Mouse (Mus musculus): ENCODE measurements around the gene Rbpms2. TPM values are rescaled to one million over a fixed set of nuclear protein-coding genes. Genes with fewer than 3 reads are reported as not detected.
"Not testable (repeated sequence)": the region's sequence is repeated elsewhere in the genome, so short reads cannot be mapped to it uniquely, and the experiment has no call there.

The Rbpms2 gene
- polyA plus RNA-seq, 1 experiment, result 10.7 TPM

DNA sequence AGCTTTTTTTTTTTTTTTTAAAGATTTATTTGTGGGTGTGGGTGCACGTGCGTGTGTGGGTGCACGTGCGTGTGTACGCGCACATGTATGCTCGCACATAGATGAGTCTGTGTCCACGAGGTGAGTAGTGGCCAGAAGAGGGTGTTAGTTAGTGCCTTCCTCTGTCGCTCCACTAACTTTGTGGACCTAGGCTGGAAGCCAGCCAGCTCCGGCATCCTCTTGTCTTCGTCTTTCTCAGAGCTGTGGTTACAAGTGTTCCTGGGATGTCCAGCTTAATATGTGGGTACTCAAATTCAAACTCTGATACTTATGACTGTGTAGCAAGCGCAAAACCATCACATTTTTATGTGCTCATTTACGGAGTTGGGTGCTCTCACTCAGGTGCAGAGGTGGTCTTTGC, 19.3 kb downstream of the Rbpms2 start:
- Histone ChIP-seq H3K27me3 (ENCODE audit: control insufficient read depth, insufficient read depth, low read length) (no peaks in the 10 kb centered on the region), H3K4me1 (ENCODE audit: control insufficient read depth, insufficient read depth, low read length) (no peaks in the 10 kb centered on the region), H3K27ac (ENCODE audit: insufficient read depth, low read length) (no peak overlapping the region), H3K4me3 (replicated peaks; ENCODE audit: insufficient read depth, low read depth, low read length) (no peak overlapping the region)
- WGBS, result 83% methylated on average over 13 of the region's 13 CpGs
- DNase-seq, result no peak
- TF ChIP-seq CTCF (IDR thresholded peaks at IDR 0.05; ENCODE audit: borderline replicate concordance, insufficient read depth, low read depth, low read length) (no peak), POLR2A (IDR thresholded peaks at IDR 0.05; ENCODE audit: borderline replicate concordance, insufficient read depth, low read length) (no peak)

DNA sequence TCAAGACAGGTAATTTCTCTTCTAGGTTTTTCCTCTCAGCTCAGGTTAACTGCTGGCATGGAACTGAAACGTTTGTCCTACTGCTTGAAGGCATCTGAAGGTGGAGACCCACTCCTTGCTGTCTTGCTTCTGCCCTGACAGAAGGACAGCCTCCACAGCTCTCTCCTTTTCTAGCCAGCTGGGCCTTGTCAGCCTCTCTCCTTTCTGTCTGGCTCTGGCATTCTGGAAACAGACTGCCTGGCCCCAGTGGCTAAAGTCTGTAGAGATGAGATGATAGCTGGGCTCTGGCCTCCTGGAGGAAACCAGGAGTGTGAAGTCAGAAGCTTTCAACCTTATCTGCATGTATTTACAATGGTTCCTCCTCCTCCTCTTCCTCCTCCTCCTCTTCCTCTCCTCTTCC, 20.5 kb downstream of the Rbpms2 start:
- Histone ChIP-seq H3K4me3 (replicated peaks; ENCODE audit: insufficient read depth, low read depth, low read length) (no peak overlapping the region), H3K4me1 (ENCODE audit: control insufficient read depth, insufficient read depth, low read length) (no peaks in the 10 kb centered on the region), H3K27ac (ENCODE audit: insufficient read depth, low read length) (no peak overlapping the region), H3K27me3 (ENCODE audit: control insufficient read depth, insufficient read depth, low read length) (no peaks in the 10 kb centered on the region)
- DNase-seq, result no peak
- TF ChIP-seq POLR2A (IDR thresholded peaks at IDR 0.05; ENCODE audit: borderline replicate concordance, insufficient read depth, low read length), result no peak
- no peak for TF ChIP-seq CTCF (IDR thresholded peaks at IDR 0.05; ENCODE audit: borderline replicate concordance, insufficient read depth, low read depth, low read length)
- 71% methylated on average over 1 of the region's 1 CpGs for WGBS

DNA sequence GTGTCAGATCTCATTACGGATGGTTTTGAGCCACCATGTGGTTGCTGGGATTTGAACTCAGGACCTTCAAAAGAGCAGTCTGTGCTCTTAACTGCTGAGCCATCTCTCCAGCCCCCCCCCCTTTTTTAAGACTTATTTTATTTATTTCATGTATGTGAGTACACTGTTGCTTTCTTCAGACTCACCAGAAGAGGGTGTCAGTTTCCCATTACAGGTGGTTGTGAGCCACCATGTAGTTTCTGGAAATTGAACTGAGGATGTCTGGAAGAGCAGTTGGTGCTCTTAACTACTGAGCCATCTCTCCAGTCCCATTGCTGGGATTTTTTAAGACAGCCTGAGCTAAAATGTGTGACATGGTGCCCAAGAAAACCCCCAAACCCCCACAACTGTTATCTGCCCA, 22.5 kb downstream of the Rbpms2 start:
- H3K4me1 ChIP-seq (ENCODE audit: control insufficient read depth, insufficient read depth, low read length); H3K27me3 ChIP-seq (ENCODE audit: control insufficient read depth, insufficient read depth, low read length); DNase-seq; H3K4me3 ChIP-seq (replicated peaks; ENCODE audit: insufficient read depth, low read depth, low read length); H3K27ac ChIP-seq (ENCODE audit: insufficient read depth, low read length): not testable (repeated sequence)
- WGBS, result 88% methylated on average over 1 of the region's 1 CpGs

DNA sequence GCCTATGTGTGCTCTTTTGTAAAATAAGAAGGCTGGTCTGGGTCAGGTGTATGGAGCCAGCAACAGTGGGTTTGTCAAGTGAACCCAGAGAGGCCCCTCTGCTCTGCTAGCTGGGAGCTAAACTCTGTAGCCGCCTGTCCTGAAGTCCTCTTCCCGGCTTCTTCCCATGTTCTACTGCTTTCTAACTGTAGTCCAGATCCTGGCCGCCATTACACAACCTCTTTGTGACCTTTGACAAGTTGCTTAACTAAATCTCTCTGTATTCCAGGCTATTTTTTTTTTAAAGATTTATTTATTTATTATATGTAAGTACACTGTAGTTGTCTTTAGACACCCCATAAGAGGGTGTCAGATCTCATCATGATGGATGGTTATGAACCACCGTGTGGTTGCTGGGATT, 24.3 kb downstream of the Rbpms2 start:
- TF ChIP-seq POLR2A (IDR thresholded peaks at IDR 0.05; ENCODE audit: borderline replicate concordance, insufficient read depth, low read length), result no peak
- no peak for TF ChIP-seq CTCF (IDR thresholded peaks at IDR 0.05; ENCODE audit: borderline replicate concordance, insufficient read depth, low read depth, low read length)
- Histone ChIP-seq H3K4me1 (ENCODE audit: control insufficient read depth, insufficient read depth, low read length) (no peaks in the 10 kb centered on the region), H3K27me3 (ENCODE audit: control insufficient read depth, insufficient read depth, low read length) (no peaks in the 10 kb centered on the region), H3K4me3 (replicated peaks; ENCODE audit: insufficient read depth, low read depth, low read length) (no peak overlapping the region), H3K27ac (ENCODE audit: insufficient read depth, low read length) (no peak overlapping the region)
- DNase-seq, result no peak
- WGBS, result 98% methylated on average over 4 of the region's 4 CpGs

DNA sequence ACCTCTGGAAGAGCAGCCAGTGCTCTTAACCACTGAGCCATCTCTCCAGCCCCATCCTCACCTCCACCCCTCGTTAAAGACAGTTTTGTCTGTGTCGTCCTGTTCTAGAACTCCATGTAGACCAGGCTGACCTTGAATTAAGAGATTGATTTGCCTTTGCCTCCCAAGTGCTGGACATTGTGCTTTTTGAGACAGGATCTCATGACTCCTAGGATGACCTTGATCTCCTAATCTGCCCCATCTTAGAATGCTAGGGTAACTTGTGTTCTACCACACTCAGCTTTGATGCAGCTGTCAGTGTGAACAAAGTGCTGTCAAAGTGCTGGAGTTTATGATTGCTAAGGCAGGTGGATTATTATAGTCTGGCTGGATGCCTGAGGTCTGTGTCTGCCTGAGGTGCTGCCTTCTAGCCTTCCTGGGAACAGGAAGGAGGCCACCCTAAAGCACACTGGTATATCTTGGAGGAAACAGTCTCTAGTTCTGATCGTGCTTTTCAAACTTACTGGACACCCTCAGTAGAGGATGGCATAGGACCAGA, 25.3 kb downstream of the Rbpms2 start:
- no peak overlapping the region for H3K27ac ChIP-seq (ENCODE audit: insufficient read depth, low read length)
- TF ChIP-seq POLR2A (IDR thresholded peaks at IDR 0.05; ENCODE audit: borderline replicate concordance, insufficient read depth, low read length), result no peak
- TF ChIP-seq CTCF (IDR thresholded peaks at IDR 0.05; ENCODE audit: borderline replicate concordance, insufficient read depth, low read depth, low read length), result no peak
- no peaks in the 10 kb centered on the region for H3K4me1 ChIP-seq (ENCODE audit: control insufficient read depth, insufficient read depth, low read length)
- H3K27me3 ChIP-seq (ENCODE audit: control insufficient read depth, insufficient read depth, low read length), result no peaks in the 10 kb centered on the region
- WGBS, result 91% methylated on average over 3 of the region's 3 CpGs
- no peak overlapping the region for H3K4me3 ChIP-seq (replicated peaks; ENCODE audit: insufficient read depth, low read depth, low read length)
- DNase-seq, result no peak

DNA sequence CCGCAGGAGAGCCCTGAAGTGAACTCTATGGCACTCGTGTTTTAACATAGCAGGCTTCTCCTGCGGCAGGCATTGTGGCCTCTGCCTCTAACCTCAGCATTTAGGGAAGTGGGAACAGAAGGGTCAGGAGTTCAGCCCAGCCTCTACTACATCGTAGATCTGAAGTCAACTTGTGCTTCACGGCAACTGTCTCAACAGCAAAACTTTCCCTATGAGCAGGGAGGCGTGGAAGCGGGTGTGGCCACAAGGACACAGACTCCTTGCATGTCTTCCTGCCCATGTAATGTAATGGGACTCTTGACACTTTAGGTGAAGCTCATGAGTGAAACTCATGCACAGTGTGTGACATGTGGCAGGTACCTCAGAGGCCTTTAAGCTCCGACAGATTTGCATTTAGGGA, 26.1 kb downstream of the Rbpms2 start:
- Histone ChIP-seq H3K4me1 (ENCODE audit: control insufficient read depth, insufficient read depth, low read length) (no peaks in the 10 kb centered on the region), H3K4me3 (replicated peaks; ENCODE audit: insufficient read depth, low read depth, low read length) (no peak overlapping the region), H3K27ac (ENCODE audit: insufficient read depth, low read length) (no peak overlapping the region), H3K27me3 (ENCODE audit: control insufficient read depth, insufficient read depth, low read length) (no peaks in the 10 kb centered on the region)
- 86% methylated on average over 8 of the region's 8 CpGs for WGBS
- TF ChIP-seq POLR2A (IDR thresholded peaks at IDR 0.05; ENCODE audit: borderline replicate concordance, insufficient read depth, low read length) (no peak), CTCF (IDR thresholded peaks at IDR 0.05; ENCODE audit: borderline replicate concordance, insufficient read depth, low read depth, low read length) (no peak)
- no peak for DNase-seq

DNA sequence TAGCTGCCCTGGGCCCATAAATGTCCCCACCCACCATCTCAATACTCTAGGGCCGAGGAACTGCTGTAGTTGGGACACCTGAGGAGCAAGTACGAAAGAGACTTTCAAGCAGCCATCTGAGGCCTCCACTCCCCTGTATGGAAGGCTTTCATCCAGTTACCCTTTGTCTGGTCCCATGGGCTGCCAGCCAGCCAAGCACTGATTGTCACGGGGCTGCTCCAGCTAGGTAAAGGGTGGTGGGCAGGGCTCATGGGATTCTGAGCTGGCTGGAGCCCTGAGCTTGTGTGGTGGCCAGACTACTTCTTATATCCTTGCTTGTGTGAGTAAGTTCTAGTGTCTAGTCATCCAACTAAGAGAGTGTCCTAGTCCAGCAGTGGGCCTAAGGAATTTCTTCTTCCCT, 27.8 kb downstream of the Rbpms2 start:
- no peak for TF ChIP-seq CTCF (IDR thresholded peaks at IDR 0.05; ENCODE audit: borderline replicate concordance, insufficient read depth, low read depth, low read length)
- no peak for TF ChIP-seq POLR2A (IDR thresholded peaks at IDR 0.05; ENCODE audit: borderline replicate concordance, insufficient read depth, low read length)
- Histone ChIP-seq H3K27me3 (ENCODE audit: control insufficient read depth, insufficient read depth, low read length) (no peaks in the 10 kb centered on the region), H3K4me1 (ENCODE audit: control insufficient read depth, insufficient read depth, low read length) (no peaks in the 10 kb centered on the region), H3K4me3 (replicated peaks; ENCODE audit: insufficient read depth, low read depth, low read length) (no peak overlapping the region), H3K27ac (ENCODE audit: insufficient read depth, low read length) (no peak overlapping the region)
- WGBS, result 61% methylated on average over 3 of the region's 3 CpGs
- no peak for DNase-seq

DNA sequence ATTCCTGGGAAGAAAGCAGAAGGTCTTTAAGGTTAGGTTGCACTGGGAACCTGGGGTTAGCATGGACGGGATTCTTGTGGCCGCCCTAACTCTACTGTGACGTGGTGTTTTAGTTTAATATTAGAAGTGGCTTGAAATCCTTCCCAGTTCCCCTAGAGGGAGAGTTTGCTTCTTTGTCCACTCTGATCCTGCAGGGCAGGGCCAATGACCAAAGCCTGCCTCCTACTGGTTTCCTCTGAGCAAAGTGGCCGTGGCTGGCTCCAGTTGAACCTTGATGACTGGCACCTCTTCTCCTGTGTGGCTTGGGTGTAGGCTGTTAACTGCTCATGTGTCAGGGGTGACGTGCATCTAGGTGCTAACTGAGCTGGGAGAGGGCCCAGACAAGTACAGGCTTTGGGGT, 31.6 kb downstream of the Rbpms2 start:
- TF ChIP-seq POLR2A (IDR thresholded peaks at IDR 0.05; ENCODE audit: borderline replicate concordance, insufficient read depth, low read length) (no peak), CTCF (IDR thresholded peaks at IDR 0.05; ENCODE audit: borderline replicate concordance, insufficient read depth, low read depth, low read length) (no peak)
- no peak for DNase-seq
- H3K27ac ChIP-seq (ENCODE audit: insufficient read depth, low read length), result no peak overlapping the region
- H3K4me3 ChIP-seq (replicated peaks; ENCODE audit: insufficient read depth, low read depth, low read length), result no peak overlapping the region
- H3K4me1 ChIP-seq (ENCODE audit: control insufficient read depth, insufficient read depth, low read length), result no peaks in the 10 kb centered on the region
- H3K27me3 ChIP-seq (ENCODE audit: control insufficient read depth, insufficient read depth, low read length), result no peaks in the 10 kb centered on the region
- 65% methylated on average over 5 of the region's 5 CpGs for WGBS
